Mouse (Mus musculus): ENCODE measurements around the gene Trappc6a.

Trappc6a gene

GRCm38 (mm10) chr7:19508150-19508923, at the start of gene Trappc6a, which contains the start of gene Bloc1s3:
Trappc6a (plus strand) TSS chr7:19508395.
Bloc1s3 (minus strand) TSS chr7:19508367.
- TF ChIP-seq GATA4 (IDR thresholded peaks at IDR 0.05; ENCODE audit: insufficient replicate concordance, low read length) = no peak; the same call in 1 of the 2 replicates

GRCm38 (mm10) chr7:19458591-19459111, 49.5 kb upstream of the Trappc6a start, which contains the start of gene Mark4:
Mark4 (minus strand) TSS chr7:19458821.
- TF ChIP-seq GATA4 (IDR thresholded peaks at IDR 0.05; ENCODE audit: insufficient replicate concordance, low read length) = no peak

DNA sequence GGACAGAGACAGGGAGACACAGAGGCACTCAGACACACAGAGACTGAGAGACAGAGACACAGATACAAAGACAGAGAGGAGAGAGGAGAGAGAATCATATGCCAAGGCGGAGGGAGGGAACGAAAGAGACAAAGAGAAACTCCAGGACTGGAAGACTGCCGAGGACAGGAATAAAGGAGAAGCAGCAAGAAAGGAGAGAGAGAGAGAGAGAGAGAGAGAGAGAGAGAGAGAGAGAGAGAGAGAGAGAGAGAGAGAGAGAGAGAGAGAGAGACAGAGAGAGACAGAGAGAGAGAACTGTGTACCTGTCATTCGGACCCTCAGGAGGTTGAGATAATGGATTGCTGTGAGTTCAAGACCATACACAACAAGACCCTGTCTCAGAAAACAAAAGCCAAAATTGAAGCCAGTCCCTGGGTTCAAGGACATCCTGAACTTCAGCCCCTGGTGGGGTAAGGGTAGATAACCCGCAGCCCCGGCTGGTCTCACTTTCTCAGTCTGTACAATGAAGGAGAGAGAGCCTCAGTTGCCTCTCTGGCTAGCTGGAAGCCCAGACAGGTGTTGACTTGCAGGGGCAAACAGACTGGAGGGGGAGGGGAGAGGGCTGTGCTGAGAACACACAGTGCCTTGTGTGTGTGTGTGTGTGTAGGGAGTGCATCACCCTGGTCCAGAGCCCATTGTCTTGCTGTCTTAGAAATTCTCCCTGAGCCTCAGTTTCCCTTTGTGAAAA, 48.9 kb upstream of the Trappc6a start:
- no peak for TF ChIP-seq GATA4 (IDR thresholded peaks at IDR 0.05; ENCODE audit: insufficient replicate concordance, low read length)

- no peak for TF ChIP-seq GATA4 (IDR thresholded peaks at IDR 0.05; ENCODE audit: insufficient replicate concordance, low read length)
Measured at GRCm38 (mm10) chr7:19460500-19460899, 47.7 kb upstream of the Trappc6a start.

GRCm38 (mm10) chr7:19461488-19461887, 46.7 kb upstream of the Trappc6a start:
- no peak for TF ChIP-seq GATA4 (IDR thresholded peaks at IDR 0.05; ENCODE audit: insufficient replicate concordance, low read length)

- TF ChIP-seq GATA4 (IDR thresholded peaks at IDR 0.05; ENCODE audit: insufficient replicate concordance, low read length) = no peak
Measured at GRCm38 (mm10) chr7:19462443-19462842, 45.8 kb upstream of the Trappc6a start.

DNA sequence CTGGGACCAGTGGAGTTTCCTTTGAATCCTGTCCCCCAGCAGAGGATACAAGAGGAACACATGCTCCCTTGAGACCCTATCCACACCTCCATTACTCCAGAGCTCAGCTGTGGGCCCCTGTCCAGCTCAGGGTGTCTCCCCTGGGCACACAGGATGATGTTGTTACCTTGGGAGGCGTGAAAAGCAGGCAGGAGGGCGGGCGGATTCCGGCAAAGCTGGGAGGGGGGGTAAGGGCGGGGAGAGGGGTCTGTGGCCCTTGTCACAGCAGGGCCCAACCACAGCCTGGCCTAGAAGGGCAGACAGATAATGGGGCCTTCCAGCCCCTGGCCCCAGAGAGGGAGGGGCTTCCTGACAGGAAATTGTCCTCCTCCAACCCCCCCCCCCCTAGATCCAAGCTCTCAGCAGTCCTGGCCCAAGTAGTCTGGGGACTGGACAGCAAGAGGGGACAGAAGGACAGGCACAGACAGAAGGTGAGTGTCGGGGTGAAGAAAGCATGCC, 45.3 kb upstream of the Trappc6a start, which contains the start of gene Exoc3l2:
Exoc3l2 (plus strand) TSS at position 448 of the 498 bp plus-strand sequence.
- TF ChIP-seq GATA4 (IDR thresholded peaks at IDR 0.05; ENCODE audit: insufficient replicate concordance, low read length) = peak; percentile 77; the same call in 1 of the 2 replicates

- no peak for TF ChIP-seq GATA4 (IDR thresholded peaks at IDR 0.05; ENCODE audit: insufficient replicate concordance, low read length)
Measured at GRCm38 (mm10) chr7:19464367-19465307, 43.6 kb upstream of the Trappc6a start.

GRCm38 (mm10) chr7:19466602-19467145, 41.5 kb upstream of the Trappc6a start:
- peak; percentile 18; the same call in 1 of the 2 replicates for TF ChIP-seq GATA4 (IDR thresholded peaks at IDR 0.05; ENCODE audit: insufficient replicate concordance, low read length)

DNA sequence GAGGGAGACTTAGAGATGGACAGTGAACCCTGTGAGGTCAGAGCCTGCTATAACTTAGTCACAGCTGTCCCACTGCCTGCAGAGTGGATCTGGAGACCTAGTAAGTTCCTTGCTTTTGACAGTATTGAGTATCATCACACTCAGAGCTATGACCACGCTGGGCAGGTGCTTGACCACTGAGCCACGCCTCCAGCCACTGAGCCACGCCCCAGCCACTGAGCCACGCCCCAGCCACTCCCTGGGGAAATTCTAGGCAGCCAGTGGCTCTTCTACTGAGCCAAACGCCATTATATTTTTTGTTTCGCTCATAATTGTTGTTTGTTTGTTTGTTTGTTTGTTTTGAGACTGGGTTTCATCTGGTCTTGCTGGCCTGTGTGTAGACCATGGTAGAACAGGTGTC, 40.6 kb upstream of the Trappc6a start:
- TF ChIP-seq GATA4 (IDR thresholded peaks at IDR 0.05; ENCODE audit: insufficient replicate concordance, low read length) = no peak

DNA sequence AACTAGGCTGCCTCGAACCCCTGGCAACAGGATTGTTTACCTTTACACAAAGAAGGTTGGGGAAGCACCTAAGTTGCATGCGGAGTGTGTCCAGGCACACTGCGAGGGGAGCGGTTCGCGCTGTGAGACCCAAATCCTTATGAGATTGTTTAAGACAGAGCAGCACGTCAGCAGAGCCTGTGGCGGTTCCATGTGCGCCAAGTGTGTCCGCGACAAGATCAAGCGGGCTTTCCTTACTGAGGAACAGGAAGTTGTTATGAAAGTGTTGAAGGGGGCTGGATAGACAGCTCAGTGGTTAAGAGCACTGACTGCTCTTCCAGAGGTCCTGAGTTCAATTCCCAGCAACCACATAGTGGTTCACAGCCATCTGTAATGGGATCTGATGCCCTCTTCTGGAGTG, 39.9 kb upstream of the Trappc6a start:
- TF ChIP-seq GATA4 (IDR thresholded peaks at IDR 0.05; ENCODE audit: insufficient replicate concordance, low read length) = no peak

DNA sequence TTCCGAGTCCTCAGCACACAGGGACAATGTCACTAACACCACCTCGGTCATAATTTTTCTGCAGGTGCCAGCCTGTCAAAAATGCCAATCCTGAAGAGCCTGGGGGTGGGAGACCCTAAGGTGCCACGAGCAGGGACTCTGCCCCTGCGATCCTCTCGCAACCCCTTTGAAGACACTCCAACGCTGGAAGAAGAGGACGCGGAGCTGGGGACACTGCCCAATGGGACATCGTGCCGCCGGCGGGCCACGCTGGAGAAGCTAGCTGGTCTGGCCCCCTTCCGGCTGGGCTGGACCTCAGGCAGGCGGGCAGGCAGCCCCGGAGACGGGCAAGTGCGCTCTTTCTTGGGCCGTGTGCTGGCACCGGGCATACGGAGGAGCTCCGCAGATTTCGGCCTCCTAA, 38.8 kb upstream of the Trappc6a start:
- no peak for TF ChIP-seq GATA4 (IDR thresholded peaks at IDR 0.05; ENCODE audit: insufficient replicate concordance, low read length)

GRCm38 (mm10) chr7:19470308-19470707, 37.9 kb upstream of the Trappc6a start:
- no peak for TF ChIP-seq GATA4 (IDR thresholded peaks at IDR 0.05; ENCODE audit: insufficient replicate concordance, low read length)

GRCm38 (mm10) chr7:19472403-19472802, 35.8 kb upstream of the Trappc6a start:
- TF ChIP-seq GATA4 (IDR thresholded peaks at IDR 0.05; ENCODE audit: insufficient replicate concordance, low read length) = no peak

Measured in liver, adult (tissue).